Mouse (Mus musculus) spleen, adult 2 months (tissue): ENCODE results near the gene Tnf.

Source experiments
- CTCF ChIP-seq: fragments of 200-500 bp; IDR thresholded peaks from 2 replicates; pipeline ENCODE4 v1.5.1; 2011; ENCODE audit warnings: mild to moderate bottlenecking, inconsistent platforms; ENCODE audit not compliant: insufficient read depth, insufficient read length, insufficient replicate concordance; ENCODE audit errors: extremely low read depth
- POLR2A ChIP-seq: fragments of 200-500 bp; IDR thresholded peaks from 2 replicates; pipeline ENCODE4 v1.6.1; 2011; ENCODE audit warnings: low read depth, low read length, inconsistent platforms

DNA sequence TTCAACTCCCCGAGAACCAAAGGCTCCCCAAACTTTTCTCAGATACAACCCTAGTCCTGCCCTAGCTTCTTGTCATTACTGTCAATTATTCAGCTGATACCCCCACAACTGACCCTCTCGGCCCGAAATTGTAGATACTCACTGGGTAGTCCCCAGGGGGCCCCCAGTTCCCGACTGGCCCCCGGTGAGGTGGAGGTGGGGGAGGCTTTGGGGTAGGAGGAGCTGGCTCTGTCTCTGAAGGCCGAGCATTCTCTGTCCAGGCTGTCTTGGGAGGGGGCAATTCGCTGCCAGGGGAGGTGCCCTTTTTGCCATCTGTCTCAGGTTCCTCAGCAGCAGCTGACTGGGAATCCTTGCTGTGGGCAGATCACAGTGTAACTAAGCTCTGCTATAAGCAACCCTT, 42.2 kb downstream of the Tnf start:
- TF ChIP-seq CTCF (no peak), POLR2A (no peak)
